Mouse (Mus musculus) bone marrow macrophage, adult 2 months (primary cell): ENCODE measurements around the gene Ksr2.

Source experiments
- CTCF ChIP-seq: IDR thresholded peaks from 2 replicates; pipeline ENCODE4 v1.5.1; 2012; ENCODE audit warnings: low read depth, mild to moderate bottlenecking, low read length, moderate library complexity
- POLR2A ChIP-seq: IDR thresholded peaks from 2 replicates; pipeline ENCODE4 v1.6.1; 2012; ENCODE audit warnings: mild to moderate bottlenecking, low read depth, low read length, borderline replicate concordance

GRCm38 (mm10) chr5:117675840-117676239 lies 262.0 kb downstream of the Ksr2 start:
- no peak for TF ChIP-seq POLR2A
- no peak for TF ChIP-seq CTCF
